ENCODE assay signal across 23 mouse cellular contexts in genomic region chr9:118730172-118730571, GRCm38 (mm10).
DNase-seq lines count a peak whose midpoint lies in the region; ATAC-seq lines count a peak whose summit lies in the region.
"Had no signal": no experiment of that assay in that cellular context is flagged by ENCODE, and none has a peak within 500 bp of the region (broad histone marks: within the 10 kb centered on the region; RNA-seq: fewer than 3 reads in every experiment).

No protein-coding gene starts in this region.

- H3K27ac ChIP-seq in heart, embryonic 11.5 days (ENCODE audit: low read depth, low read length), result peak overlapping the region; percentile 80; the same call in 1 of the 2 replicates
- H3K27ac ChIP-seq in lung, embryonic 15.5 days, result 0 out of 2 replicates have a peak overlapping the region, but pooled peaks have one; percentile 9
- 0 out of 2 replicates have a peak overlapping the region, but pooled peaks have one; percentile 23 for H3K27ac ChIP-seq in limb, embryonic 11.5 days (replicated peaks; ENCODE audit: low read depth, low read length)
- H3K27ac ChIP-seq in stomach, embryonic 16.5 days (ENCODE audit: low read length), result 0 out of 2 replicates have a peak overlapping the region, but pooled peaks have one; percentile 15
- H3K27ac ChIP-seq: hindbrain, postnatal 0 days; liver, embryonic 13.5 days; macrophage; midbrain, embryonic 15.5 days; neural tube, embryonic 13.5 days had no signal

- no peak overlapping the region for H3K9ac ChIP-seq in heart, embryonic 11.5 days (ENCODE audit: low read depth, low read length)
- no peak overlapping the region for H3K9ac ChIP-seq in lung, embryonic 15.5 days
- H3K9ac ChIP-seq in limb, embryonic 11.5 days (ENCODE audit: low read length), result no peak overlapping the region
- no peak overlapping the region for H3K9ac ChIP-seq in stomach, embryonic 16.5 days (ENCODE audit: low read length)
- H3K9ac ChIP-seq: forebrain, postnatal 0 days; heart, embryonic 15.5 days; kidney, embryonic 15.5 days; liver, embryonic 13.5 days; midbrain, embryonic 15.5 days; neural tube, embryonic 13.5 days had no signal

- H3K4me2 ChIP-seq in heart, embryonic 11.5 days, result no peak overlapping the region
- H3K4me2 ChIP-seq in lung, embryonic 15.5 days, result no peak overlapping the region
- no peak overlapping the region for H3K4me2 ChIP-seq in limb, embryonic 11.5 days (ENCODE audit: low read depth, severe bottlenecking)
- H3K4me2 ChIP-seq in stomach, embryonic 16.5 days (ENCODE audit: low read depth, low read length), result no peak overlapping the region
- H3K4me2 ChIP-seq: heart, embryonic 15.5 days; kidney, embryonic 15.5 days; liver, embryonic 13.5 days; midbrain, embryonic 15.5 days; neural tube, embryonic 13.5 days had no signal

- H3K4me1 ChIP-seq in heart, embryonic 11.5 days (ENCODE audit: control insufficient read depth, insufficient read depth, low read length), result peaks cover 34% of the 10 kb centered on the region
- H3K4me1 ChIP-seq in lung, embryonic 15.5 days, result peaks cover 29% of the 10 kb centered on the region
- peaks cover 9% of the 10 kb centered on the region for H3K4me1 ChIP-seq in limb, embryonic 11.5 days (ENCODE audit: control insufficient read depth, insufficient read depth, low read length)
- peaks cover 8% of the 10 kb centered on the region for H3K4me1 ChIP-seq in stomach, embryonic 16.5 days (ENCODE audit: control insufficient read depth, insufficient read depth, low read length)
- H3K4me1 ChIP-seq: liver, embryonic 13.5 days; midbrain, embryonic 15.5 days had no signal

- H3K4me3 ChIP-seq in heart, embryonic 11.5 days (ENCODE audit: low read depth, low read length), result no peak overlapping the region
- H3K4me3 ChIP-seq in lung, embryonic 15.5 days, result no peak overlapping the region
- H3K4me3 ChIP-seq in limb, embryonic 11.5 days (ENCODE audit: low read depth, low read length), result no peak overlapping the region
- H3K4me3 ChIP-seq in stomach, embryonic 16.5 days (replicated peaks; ENCODE audit: low read length), result no peak overlapping the region
- H3K4me3 ChIP-seq: heart, embryonic 15.5 days; kidney, embryonic 15.5 days; liver, embryonic 13.5 days; midbrain, embryonic 15.5 days; neural tube, embryonic 13.5 days had no signal

- intact Hi-C loops in heart, postnatal 10 days (cut with DNase I), result loop anchor here (2.0 kb wide), 1 partner anchor 123 kb away; the partner anchor contains the start of gene Itga9

- no peak for DNase-seq in heart, postnatal 10 days
- no peak for DNase-seq in lung, postnatal 10 days
- DNase-seq in limb, embryonic 11.5 days (ENCODE audit: low spot score), result no peak
- DNase-seq in ovary, postnatal 14 days (ENCODE audit: low spot score), result no peak
- DNase-seq: adrenal gland, adult 8-10 months; cerebellum, adult 11-12 months; cerebellum, postnatal 14 days; forebrain, postnatal 0 days; gastrocnemius, postnatal 36 days; kidney, adult 11 months; kidney, postnatal 36 days; layer of hippocampus, postnatal 36 days; liver, embryonic 13.5 days; lung, adult 2 months had no signal

- 75% methylated on average over 8 of the region's 8 CpGs for whole genome bisulfite sequencing in heart, embryonic 11.5 days (ENCODE audit: insufficient replicate concordance)
- WGBS in lung, embryonic 15.5 days, result 65% methylated on average over 8 of the region's 8 CpGs
- whole genome bisulfite sequencing in limb, embryonic 11.5 days, result 70% methylated on average over 7 of the region's 8 CpGs
- 76% methylated on average over 8 of the region's 8 CpGs for WGBS in stomach, embryonic 16.5 days

- ATAC-seq in heart, embryonic 11.5 days (replicated peaks; ENCODE audit: insufficient number of reproducible peaks, low FRiP score, low TSS enrichment), result no peak
- ATAC-seq in lung, embryonic 15.5 days (ENCODE audit: borderline replicate concordance, extremely low read depth, low FRiP score, low TSS enrichment), result no peak
- ATAC-seq in limb, embryonic 11.5 days (ENCODE audit: insufficient number of reproducible peaks, low FRiP score, low TSS enrichment, low read depth), result no peak
- no peak for ATAC-seq in stomach, embryonic 16.5 days (ENCODE audit: insufficient read depth, low FRiP score)
- ATAC-seq: forebrain, postnatal 0 days; hindbrain, postnatal 0 days; midbrain, embryonic 15.5 days had no signal

- no peaks in the 10 kb centered on the region for H3K27me3 ChIP-seq in heart, embryonic 11.5 days (ENCODE audit: control insufficient read depth, insufficient read depth, low read length)
- no peaks in the 10 kb centered on the region for H3K27me3 ChIP-seq in lung, embryonic 15.5 days
- H3K27me3 ChIP-seq in limb, embryonic 11.5 days (ENCODE audit: control insufficient read depth, insufficient read depth, low read length), result no peaks in the 10 kb centered on the region
- H3K27me3 ChIP-seq in stomach, embryonic 16.5 days (ENCODE audit: control insufficient read depth, insufficient read depth, low read length), result no peaks in the 10 kb centered on the region
- H3K27me3 ChIP-seq: heart, embryonic 15.5 days; kidney, embryonic 15.5 days; liver, embryonic 13.5 days; midbrain, embryonic 15.5 days; neural tube, embryonic 13.5 days had no signal

- H3K9me3 ChIP-seq in heart, embryonic 11.5 days (replicated peaks; ENCODE audit: control insufficient read depth, low read length), result no peaks in the 10 kb centered on the region
- no peaks in the 10 kb centered on the region for H3K9me3 ChIP-seq in lung, embryonic 15.5 days
- H3K9me3 ChIP-seq in limb, embryonic 11.5 days (ENCODE audit: control insufficient read depth, low read length), result no peaks in the 10 kb centered on the region
- H3K9me3 ChIP-seq in stomach, embryonic 16.5 days (replicated peaks; ENCODE audit: control insufficient read depth, low read length), result no peaks in the 10 kb centered on the region
- H3K9me3 ChIP-seq: heart, embryonic 15.5 days; kidney, embryonic 15.5 days; liver, embryonic 13.5 days; midbrain, embryonic 15.5 days; neural tube, embryonic 13.5 days had no signal

- H3K36me3 ChIP-seq in heart, embryonic 11.5 days (ENCODE audit: control insufficient read depth, insufficient read depth, low read length), result no peaks in the 10 kb centered on the region
- no peaks in the 10 kb centered on the region for H3K36me3 ChIP-seq in lung, embryonic 15.5 days
- H3K36me3 ChIP-seq in limb, embryonic 11.5 days (ENCODE audit: control insufficient read depth, insufficient read depth, low read length), result no peaks in the 10 kb centered on the region; the same call in 1 of the 2 replicates
- no peaks in the 10 kb centered on the region for H3K36me3 ChIP-seq in stomach, embryonic 16.5 days (ENCODE audit: control insufficient read depth, insufficient read depth, low read length)
- H3K36me3 ChIP-seq: heart, embryonic 15.5 days; kidney, embryonic 15.5 days; liver, embryonic 13.5 days; midbrain, embryonic 15.5 days; neural tube, embryonic 13.5 days had no signal

Comparison
In these comparisons a context has a peak if more than half of its experiments do, and no peak if none do; other contexts are left out.
1. H3K27ac ChIP-seq: peak in every context shown above with its lines; median percentile 80 in heart, embryonic 11.5 days; 23 in limb, embryonic 11.5 days; 15 in stomach, embryonic 16.5 days; 9 in lung, embryonic 15.5 days.